Mouse (Mus musculus) erythroblast, embryonic 14.5 days (primary cell): Measurements from ENCODE around the gene Card10.

Experiments
- GATA1 ChIP-seq: IDR thresholded peaks from 2 replicates; pipeline ENCODE4 v1.6.1; 2012; ENCODE audit warnings: low read length, inconsistent platforms, mixed read lengths
- TAL1 ChIP-seq: IDR thresholded peaks from 3 replicates; pipeline ENCODE4 v1.6.1; 2012; ENCODE audit warnings: low read length, inconsistent platforms, mixed read lengths

DNA sequence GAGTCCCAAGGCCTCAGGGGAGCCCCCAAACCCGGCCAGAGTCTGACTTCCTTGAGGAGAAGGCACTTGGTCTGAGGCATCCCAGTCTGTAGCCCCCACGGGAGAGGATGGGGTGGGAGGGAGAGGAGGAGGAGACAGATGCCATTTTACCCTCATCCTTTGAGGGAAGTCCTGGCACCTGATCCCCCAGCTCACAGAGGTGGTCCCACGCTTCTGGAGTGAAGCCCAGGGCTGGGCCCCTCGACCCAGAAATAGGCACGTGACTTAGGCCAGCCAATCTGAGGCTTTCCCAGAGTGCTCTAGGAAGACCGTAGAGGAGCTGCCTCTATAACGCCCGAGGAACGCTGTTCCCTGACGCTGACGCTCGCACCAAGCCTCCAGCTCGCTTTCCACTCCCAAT lies 41.7 kb downstream of the Card10 start:
- TF ChIP-seq TAL1 (no peak), GATA1 (no peak)
